Mouse (Mus musculus) left cerebral cortex, postnatal 4 days (tissue): ENCODE measurements at regions not wholly inside any gene's neighbourhood (a gene's known extent, or its start where the extent isn't known, plus 50 kb on each side); places are given as distances from the start of the nearest gene placed in this dataset.

Source experiments
- DNase-seq: peaks from one replicate; pipeline ENCODE4 v3.0.0-alpha.2; 2022
- intact Hi-C: fragments of 180-260 bp; cut with DNase I; formaldehyde crosslinking; loops from one replicate; pipeline ENCODE4 v1.15.1; 2025

DNA sequence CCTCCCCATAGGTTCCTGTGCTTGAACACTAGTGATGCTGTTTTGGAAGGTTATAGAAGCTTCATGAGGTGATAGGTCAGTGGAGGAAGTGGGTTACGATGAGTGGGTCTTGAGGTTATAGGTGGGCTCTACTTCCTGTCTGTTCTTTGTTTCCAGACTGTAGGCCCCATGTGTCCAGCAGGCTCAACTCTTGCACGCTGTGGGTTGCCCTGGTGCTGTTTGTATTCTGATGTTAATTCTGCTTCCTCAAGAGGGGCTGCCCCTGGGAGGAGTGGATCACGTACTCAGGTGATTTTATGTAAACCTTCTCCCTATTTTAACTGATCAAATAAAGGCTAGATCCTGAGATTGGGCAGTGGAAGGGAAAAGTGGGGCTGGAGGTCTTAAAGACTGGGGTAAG is 60.4 kb upstream of the Rap1gds1 start:
- no peak for DNase-seq
- intact Hi-C loops, result no loop called here

DNA sequence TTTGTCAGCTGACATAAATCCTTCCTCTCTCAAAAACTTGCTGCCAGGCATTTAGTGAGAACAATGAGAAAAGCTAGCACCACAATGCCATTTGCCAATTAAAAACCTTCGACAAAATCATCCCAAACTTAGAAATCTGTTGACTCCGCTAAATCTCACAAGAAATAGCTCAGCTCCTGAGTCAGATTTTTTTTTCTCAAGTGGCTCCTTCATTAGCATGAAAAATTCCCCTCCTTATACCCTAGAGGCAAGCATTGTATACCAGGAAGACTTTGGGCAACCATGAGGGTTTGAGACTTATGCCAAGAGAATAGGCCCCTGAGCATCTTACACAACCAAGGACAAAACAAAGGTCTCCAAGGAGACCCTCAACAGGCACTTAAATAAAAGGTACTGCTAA is 61.0 kb upstream of the Rap1gds1 start:
- no peak for DNase-seq
- intact Hi-C loops, result no loop called here

DNA sequence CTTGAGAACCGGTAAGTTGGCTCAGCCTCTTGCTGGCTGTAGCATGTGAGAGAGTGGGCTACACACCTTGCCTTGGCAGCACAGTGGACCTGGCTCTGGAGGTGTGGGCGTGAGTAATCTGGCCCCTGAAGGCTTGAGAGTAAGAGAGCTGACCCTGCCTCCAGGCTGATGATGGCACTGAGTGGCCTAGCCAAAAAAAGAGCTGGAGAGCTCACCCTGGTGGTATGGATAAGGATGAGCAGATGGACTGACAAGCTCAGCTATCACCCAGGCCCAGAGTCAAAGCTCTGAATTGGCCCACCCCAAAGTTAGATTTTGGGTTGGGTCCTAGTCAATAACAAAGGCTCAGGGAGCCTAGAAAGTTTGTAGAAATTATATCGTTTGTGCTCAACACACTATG is 52.8 kb upstream of the Stpg2 start:
- peak; percentile 6 for DNase-seq
- intact Hi-C loops, result no loop called here

DNA sequence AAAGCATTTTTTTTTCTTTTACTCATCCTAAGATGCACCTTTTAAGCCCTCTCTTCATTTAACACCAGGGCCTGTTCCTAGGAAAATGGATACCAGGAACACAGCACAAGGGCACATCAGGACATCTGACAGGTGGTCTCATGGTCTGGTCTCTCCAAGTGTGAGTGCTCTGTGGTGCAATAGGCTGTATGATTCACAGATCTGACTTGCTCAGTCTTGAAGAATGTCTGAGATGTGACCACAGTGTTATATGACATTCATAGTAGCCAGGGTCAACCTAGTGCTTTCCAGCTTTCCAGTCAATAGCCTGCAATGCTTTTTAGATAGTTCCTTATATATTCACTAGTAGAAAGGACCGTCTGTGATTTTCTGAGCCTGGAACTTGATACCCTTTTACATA is 51.2 kb upstream of the Stpg2 start:
- DNase-seq, result no peak
- intact Hi-C loops, result no loop called here
